Mouse (Mus musculus) cerebellum, adult 2 months (tissue): ENCODE measurements at regions not wholly inside any gene's neighbourhood (a gene's known extent, or its start where the extent isn't known, plus 50 kb on each side); places are given as distances from the start of the nearest gene placed in this dataset.

ENCODE experiments used
- DNase-seq, 2 experiments: peaks; one replicate each; pipeline ENCODE4 v3.0.0; 2021
- H3K27ac ChIP-seq: fragments of 200-500 bp; 2 replicates; pipeline ENCODE4 v1.5.1; 2012; ENCODE audit warnings: low read length, control low read depth, inconsistent platforms; ENCODE audit not compliant: insufficient read depth
- H3K27me3 ChIP-seq: fragments of 200-500 bp; 2 replicates; pipeline ENCODE4 v1.6.1; 2012; ENCODE audit warnings: inconsistent platforms, mild to moderate bottlenecking, low read length, moderate library complexity; ENCODE audit not compliant: control insufficient read depth, insufficient read depth
- H3K4me1 ChIP-seq: fragments of 200-500 bp; 2 replicates; pipeline ENCODE4 v1.6.1; 2011; ENCODE audit warnings: low read length; ENCODE audit not compliant: control insufficient read depth, insufficient read depth
- H3K4me3 ChIP-seq: fragments of 200-500 bp; replicated peaks from 2 replicates; pipeline ENCODE3; 2011; ENCODE audit warnings: mild to moderate bottlenecking, low read depth, low read length, control low read depth; ENCODE audit not compliant: insufficient read depth
- CTCF ChIP-seq: fragments of 200-500 bp; IDR thresholded peaks from 2 replicates; pipeline ENCODE4 v1.5.1; 2011; ENCODE audit warnings: low read depth, mild to moderate bottlenecking, control low read depth, low read length, moderate library complexity, borderline replicate concordance; ENCODE audit not compliant: insufficient read depth
- POLR2A ChIP-seq: fragments of 200-500 bp; IDR thresholded peaks from 2 replicates; pipeline ENCODE4 v1.6.1; 2011; ENCODE audit warnings: low read length, control low read depth, borderline replicate concordance; ENCODE audit not compliant: insufficient read depth
- WGBS: fragments of 180-500 bp; shearing (Covaris S2); methylation state at CpG from one replicate; pipeline ENCODE4 v1.1.7; 2018; 5-methylcytosine and 5-hydroxymethylcytosine counted together

- Histone ChIP-seq H3K27me3 (no peaks in the 10 kb centered on the region), H3K4me3 (peak overlapping the region; percentile 29), H3K27ac (peak overlapping the region; percentile 52), H3K4me1 (peaks cover 43% of the 10 kb centered on the region)
- WGBS: 2% methylated on average over 14 of the region's 14 CpGs
- TF ChIP-seq CTCF (no peak), POLR2A (peak; percentile 28; the same call in 1 of the 2 replicates)
- peak; percentile 82 to 85 for DNase-seq
These were observed 129.5 kb downstream of the Sec61b start for GRCm38 (mm10) chr4:47603847-47604397.

- DNase-seq: peak; percentile 50 to 58
- TF ChIP-seq POLR2A: no peak
- TF ChIP-seq CTCF: no peak
- Histone ChIP-seq H3K27me3 (no peaks in the 10 kb centered on the region), H3K27ac (no peak overlapping the region), H3K4me3 (no peak overlapping the region), H3K4me1 (peaks cover 51% of the 10 kb centered on the region)
- WGBS: 24% methylated on average over 4 of the region's 4 CpGs
These were observed 131.2 kb downstream of the Sec61b start for GRCm38 (mm10) chr4:47605676-47606075.

- DNase-seq: peak; percentile 90 to 94
- Histone ChIP-seq H3K27me3 (no peaks in the 10 kb centered on the region), H3K4me1 (peaks cover 40% of the 10 kb centered on the region), H3K27ac (no peak overlapping the region), H3K4me3 (no peak overlapping the region)
- WGBS: 10% methylated on average over 5 of the region's 5 CpGs
- TF ChIP-seq CTCF: no peak
- TF ChIP-seq POLR2A: no peak
These were observed 134.2 kb downstream of the Sec61b start for GRCm38 (mm10) chr4:47608673-47609072.

GRCm38 (mm10) chr4:47610913-47611312 lies 136.5 kb downstream of the Sec61b start:
- TF ChIP-seq CTCF (no peak), POLR2A (no peak)
- no peak overlapping the region for H3K27ac ChIP-seq
- H3K4me1 ChIP-seq: peaks cover 21% of the 10 kb centered on the region
- no peak overlapping the region for H3K4me3 ChIP-seq
- 83% methylated on average over 5 of the region's 5 CpGs for WGBS
- no peak for DNase-seq
- H3K27me3 ChIP-seq: no peaks in the 10 kb centered on the region

GRCm38 (mm10) chr4:47616525-47616924 lies 142.1 kb downstream of the Sec61b start:
- DNase-seq: no peak
- TF ChIP-seq POLR2A (no peak), CTCF (no peak)
- Histone ChIP-seq H3K27me3 (no peaks in the 10 kb centered on the region), H3K27ac (no peak overlapping the region), H3K4me3 (no peak overlapping the region), H3K4me1 (peaks cover 10% of the 10 kb centered on the region; the same call in 1 of the 2 replicates)
- 97% methylated on average over 3 of the region's 3 CpGs for whole genome bisulfite sequencing

GRCm38 (mm10) chr4:47620700-47621099 lies 146.2 kb downstream of the Sec61b start:
- no peaks in the 10 kb centered on the region for H3K27me3 ChIP-seq
- no peak overlapping the region for H3K27ac ChIP-seq
- H3K4me3 ChIP-seq: no peak overlapping the region
- peak; percentile 48 to 72 for DNase-seq
- H3K4me1 ChIP-seq: peaks cover 10% of the 10 kb centered on the region; the same call in 1 of the 2 replicates
- 31% methylated on average over 3 of the region's 3 CpGs for WGBS
- TF ChIP-seq CTCF (no peak), POLR2A (no peak)

GRCm38 (mm10) chr4:47622851-47623743 lies 148.6 kb downstream of the Sec61b start:
- Histone ChIP-seq H3K4me1 (peaks cover 10% of the 10 kb centered on the region; the same call in 1 of the 2 replicates), H3K27me3 (no peaks in the 10 kb centered on the region), H3K4me3 (no peak overlapping the region), H3K27ac (no peak overlapping the region)
- no peak for DNase-seq
- 92% methylated on average over 13 of the region's 13 CpGs for WGBS
- TF ChIP-seq CTCF: no peak
- no peak for TF ChIP-seq POLR2A

GRCm38 (mm10) chr4:47630006-47630405 lies 155.5 kb downstream of the Sec61b start:
- no peak for DNase-seq
- H3K4me1 ChIP-seq: no peaks in the 10 kb centered on the region
- H3K4me3 ChIP-seq: no peak overlapping the region
- H3K27ac ChIP-seq: no peak overlapping the region
- no peaks in the 10 kb centered on the region for H3K27me3 ChIP-seq
- WGBS: 60% methylated on average over 8 of the region's 8 CpGs
- no peak for TF ChIP-seq CTCF

- no peak for DNase-seq
- 76% methylated on average over 1 of the region's 1 CpGs for WGBS
- H3K27ac ChIP-seq: no peak overlapping the region
- no peak overlapping the region for H3K4me3 ChIP-seq
- no peaks in the 10 kb centered on the region for H3K4me1 ChIP-seq
- no peak for TF ChIP-seq CTCF
- no peak for TF ChIP-seq POLR2A
- H3K27me3 ChIP-seq: no peaks in the 10 kb centered on the region
These were observed 156.0 kb downstream of the Sec61b start for GRCm38 (mm10) chr4:47630427-47630826.
